Mouse (Mus musculus): ENCODE results near the gene Lsm6. TPM values are rescaled to one million over a fixed set of nuclear protein-coding genes. Genes with fewer than 3 reads are reported as not detected.

Lsm6 gene
- polyA plus RNA-seq, 1 experiment from 2014 or later = 100.0 TPM

GRCm38 (mm10) chr8:78852279-78852678, 31.3 kb upstream of the Lsm6 start:
- H3K9ac ChIP-seq (ENCODE audit: low read depth, low read length) = no peak overlapping the region
- no peak overlapping the region for H3K4me2 ChIP-seq (replicated peaks; ENCODE audit: low read depth)
- TF ChIP-seq CTCF (IDR thresholded peaks at IDR 0.05; ENCODE audit: low read depth) = no peak
- H3K4me1 ChIP-seq (replicated peaks; ENCODE audit: control insufficient read depth, insufficient read depth, low read length) = no peaks in the 10 kb centered on the region
- H3K27ac ChIP-seq (ENCODE audit: low read depth, low read length) = no peak overlapping the region
- no peaks in the 10 kb centered on the region for H3K27me3 ChIP-seq (replicated peaks; ENCODE audit: control insufficient read depth, insufficient read depth, low read length)
- ATAC-seq = no peak
- no peaks in the 10 kb centered on the region for H3K36me3 ChIP-seq (ENCODE audit: control insufficient read depth, insufficient read depth)
- WGBS = 73% methylated on average over 4 of the region's 4 CpGs
- no peak overlapping the region for H3K4me3 ChIP-seq (ENCODE audit: low read depth, low read length)
- no peaks in the 10 kb centered on the region for H3K9me3 ChIP-seq (ENCODE audit: control insufficient read depth)

DNA sequence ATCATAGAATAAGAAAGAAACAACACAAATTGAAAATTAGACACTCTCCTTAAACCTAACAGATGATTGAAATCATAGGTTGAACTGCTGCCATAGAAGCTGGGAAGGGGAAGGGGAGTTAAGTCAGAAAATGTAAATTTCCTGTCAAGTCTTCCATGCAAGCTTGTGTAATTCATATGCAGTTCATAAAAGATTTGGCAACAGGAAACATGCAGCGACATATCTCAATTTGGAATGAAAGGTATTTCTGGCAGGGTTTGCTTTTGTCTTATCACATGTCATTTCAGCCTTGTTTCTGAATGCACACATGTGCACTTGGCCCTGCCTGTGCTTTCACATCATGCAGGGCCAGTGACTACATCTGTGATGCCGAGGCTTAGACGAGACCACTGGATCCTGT, 26.3 kb upstream of the Lsm6 start:
- no peaks in the 10 kb centered on the region for H3K4me1 ChIP-seq (replicated peaks; ENCODE audit: control insufficient read depth, insufficient read depth, low read length)
- no peak overlapping the region for H3K4me3 ChIP-seq (ENCODE audit: low read depth, low read length)
- H3K27me3 ChIP-seq (replicated peaks; ENCODE audit: control insufficient read depth, insufficient read depth, low read length) = no peaks in the 10 kb centered on the region
- no peak overlapping the region for H3K27ac ChIP-seq (ENCODE audit: low read depth, low read length)
- H3K9ac ChIP-seq (ENCODE audit: low read depth, low read length) = no peak overlapping the region
- H3K4me2 ChIP-seq (replicated peaks; ENCODE audit: low read depth) = no peak overlapping the region
- no peaks in the 10 kb centered on the region for H3K9me3 ChIP-seq (ENCODE audit: control insufficient read depth)
- WGBS = 70% methylated on average over 3 of the region's 3 CpGs
- TF ChIP-seq CTCF (IDR thresholded peaks at IDR 0.05; ENCODE audit: low read depth) = no peak
- H3K36me3 ChIP-seq (ENCODE audit: control insufficient read depth, insufficient read depth) = no peaks in the 10 kb centered on the region
- no peak for ATAC-seq

- no peak overlapping the region for H3K27ac ChIP-seq (ENCODE audit: low read depth, low read length)
- no peak overlapping the region for H3K4me3 ChIP-seq (ENCODE audit: low read depth, low read length)
- no peaks in the 10 kb centered on the region for H3K27me3 ChIP-seq (replicated peaks; ENCODE audit: control insufficient read depth, insufficient read depth, low read length)
- H3K4me2 ChIP-seq (replicated peaks; ENCODE audit: low read depth) = no peak overlapping the region
- H3K9me3 ChIP-seq (ENCODE audit: control insufficient read depth) = no peaks in the 10 kb centered on the region
- 88% methylated on average over 5 of the region's 5 CpGs for whole genome bisulfite sequencing
- no peak overlapping the region for H3K9ac ChIP-seq (ENCODE audit: low read depth, low read length)
- no peaks in the 10 kb centered on the region for H3K36me3 ChIP-seq (ENCODE audit: control insufficient read depth, insufficient read depth)
- no peaks in the 10 kb centered on the region for H3K4me1 ChIP-seq (replicated peaks; ENCODE audit: control insufficient read depth, insufficient read depth, low read length)
- no peak for ATAC-seq
- no peak for TF ChIP-seq CTCF (IDR thresholded peaks at IDR 0.05; ENCODE audit: low read depth)
These were observed 23.6 kb upstream of the Lsm6 start for GRCm38 (mm10) chr8:78844559-78844958.

GRCm38 (mm10) chr8:78838656-78839413, 17.9 kb upstream of the Lsm6 start:
- Histone ChIP-seq H3K36me3 (ENCODE audit: control insufficient read depth, insufficient read depth) (no peaks in the 10 kb centered on the region), H3K27ac (ENCODE audit: low read depth, low read length) (no peak overlapping the region), H3K9me3 (ENCODE audit: control insufficient read depth) (no peaks in the 10 kb centered on the region), H3K4me1 (replicated peaks; ENCODE audit: control insufficient read depth, insufficient read depth, low read length) (no peaks in the 10 kb centered on the region), H3K9ac (ENCODE audit: low read depth, low read length) (no peak overlapping the region), H3K4me3 (ENCODE audit: low read depth, low read length) (no peak overlapping the region), H3K27me3 (replicated peaks; ENCODE audit: control insufficient read depth, insufficient read depth, low read length) (no peaks in the 10 kb centered on the region), H3K4me2 (replicated peaks; ENCODE audit: low read depth) (no peak overlapping the region)
- TF ChIP-seq CTCF (IDR thresholded peaks at IDR 0.05; ENCODE audit: low read depth) = no peak
- 64% methylated on average over 7 of the region's 7 CpGs for WGBS
- no peak for ATAC-seq

DNA sequence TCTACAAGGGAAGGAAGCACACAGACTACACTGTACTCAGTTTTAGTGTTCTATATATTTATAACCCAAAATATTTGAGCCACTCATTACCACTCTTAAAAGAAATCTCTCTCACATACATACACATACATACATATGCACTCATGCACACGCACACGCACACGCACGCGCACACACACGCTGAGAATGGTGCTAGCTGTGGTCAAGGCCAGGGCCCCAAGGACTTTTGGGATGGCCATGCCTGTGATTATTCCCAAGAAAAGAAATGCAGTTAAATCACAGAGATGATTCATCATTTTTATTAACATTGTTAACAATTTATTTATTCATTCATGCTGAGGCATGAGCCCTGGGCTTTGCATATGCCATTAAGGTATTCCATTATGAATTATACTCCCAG, 15.2 kb upstream of the Lsm6 start:
- no peaks in the 10 kb centered on the region for H3K4me1 ChIP-seq (replicated peaks; ENCODE audit: control insufficient read depth, insufficient read depth, low read length)
- H3K36me3 ChIP-seq (ENCODE audit: control insufficient read depth, insufficient read depth) = no peaks in the 10 kb centered on the region
- no peak overlapping the region for H3K4me3 ChIP-seq (ENCODE audit: low read depth, low read length)
- H3K27me3 ChIP-seq (replicated peaks; ENCODE audit: control insufficient read depth, insufficient read depth, low read length) = no peaks in the 10 kb centered on the region
- TF ChIP-seq CTCF (IDR thresholded peaks at IDR 0.05; ENCODE audit: low read depth) = no peak
- no peak overlapping the region for H3K9ac ChIP-seq (ENCODE audit: low read depth, low read length)
- H3K4me2 ChIP-seq (replicated peaks; ENCODE audit: low read depth) = no peak overlapping the region
- WGBS = 90% methylated on average over 6 of the region's 6 CpGs
- no peak for ATAC-seq
- no peaks in the 10 kb centered on the region for H3K9me3 ChIP-seq (ENCODE audit: control insufficient read depth)
- no peak overlapping the region for H3K27ac ChIP-seq (ENCODE audit: low read depth, low read length)

DNA sequence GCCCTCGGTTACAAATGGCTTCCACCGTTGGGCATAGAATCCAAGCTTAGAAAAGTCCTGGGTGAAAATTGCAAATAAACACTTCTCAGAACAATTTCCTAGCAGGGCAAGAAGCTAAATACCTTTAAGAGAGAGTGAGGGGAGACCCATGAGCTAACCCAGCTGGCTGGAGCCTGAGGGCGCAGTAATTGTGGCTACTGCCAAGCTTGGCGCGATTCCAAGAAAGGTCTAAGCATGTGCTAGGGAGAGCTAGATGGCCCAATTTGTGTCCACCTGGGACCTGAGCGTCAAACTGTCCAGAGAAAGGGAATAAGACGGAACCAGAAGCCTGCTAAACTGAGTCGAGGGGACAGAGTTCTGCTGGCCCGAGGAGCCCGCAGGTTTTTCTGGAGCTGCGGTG, 7.5 kb upstream of the Lsm6 start:
- no peak overlapping the region for H3K27ac ChIP-seq (ENCODE audit: low read depth, low read length)
- TF ChIP-seq CTCF (IDR thresholded peaks at IDR 0.05; ENCODE audit: low read depth) = no peak
- H3K4me3 ChIP-seq (ENCODE audit: low read depth, low read length) = no peak overlapping the region
- H3K4me2 ChIP-seq (replicated peaks; ENCODE audit: low read depth) = no peak overlapping the region
- H3K4me1 ChIP-seq (replicated peaks; ENCODE audit: control insufficient read depth, insufficient read depth, low read length) = no peaks in the 10 kb centered on the region
- H3K27me3 ChIP-seq (replicated peaks; ENCODE audit: control insufficient read depth, insufficient read depth, low read length) = no peaks in the 10 kb centered on the region
- ATAC-seq = no peak
- no peak overlapping the region for H3K9ac ChIP-seq (ENCODE audit: low read depth, low read length)
- H3K9me3 ChIP-seq (ENCODE audit: control insufficient read depth) = no peaks in the 10 kb centered on the region
- WGBS = 83% methylated on average over 11 of the region's 11 CpGs
- no peaks in the 10 kb centered on the region for H3K36me3 ChIP-seq (ENCODE audit: control insufficient read depth, insufficient read depth)
